Mouse (Mus musculus): ENCODE measurements at regions not wholly inside any gene's neighbourhood (a gene's known extent, or its start where the extent isn't known, plus 50 kb on each side); places are given as distances from the start of the nearest gene placed in this dataset.

- in situ Hi-C loops (cut with MboI, MseI), result no loop called here
Measured at GRCm38 (mm10) chr1:92731353-92732282, 83.0 kb upstream of the Otos start.

GRCm38 (mm10) chr1:92730576-92730975 lies 81.9 kb upstream of the Otos start:
- in situ Hi-C loops (cut with MboI, MseI), result no loop called here

GRCm38 (mm10) chr1:92727961-92728360 lies 79.3 kb upstream of the Otos start:
- in situ Hi-C loops (cut with MboI, MseI), result no loop called here

GRCm38 (mm10) chr1:92727371-92727770 lies 78.7 kb upstream of the Otos start:
- in situ Hi-C loops (cut with MboI, MseI), result no loop called here

GRCm38 (mm10) chr1:92726341-92726740 lies 77.7 kb upstream of the Otos start:
- in situ Hi-C loops (cut with MboI, MseI), result no loop called here

- in situ Hi-C loops (cut with MboI, MseI), result no loop called here
Measured at GRCm38 (mm10) chr1:92724135-92724534, 75.5 kb upstream of the Otos start.

GRCm38 (mm10) chr1:92720567-92720966 lies 71.9 kb upstream of the Otos start:
- in situ Hi-C loops (cut with MboI, MseI), result no loop called here

GRCm38 (mm10) chr1:92719864-92720263 lies 71.2 kb upstream of the Otos start:
- in situ Hi-C loops (cut with MboI, MseI), result no loop called here

- in situ Hi-C loops (cut with MboI, MseI), result no loop called here
Measured at GRCm38 (mm10) chr1:92718108-92718507, 69.5 kb upstream of the Otos start.

- in situ Hi-C loops (cut with MboI, MseI), result no loop called here
Measured at GRCm38 (mm10) chr1:92714725-92715324, 66.2 kb upstream of the Otos start.

- in situ Hi-C loops (cut with MboI, MseI), result no loop called here
Measured at GRCm38 (mm10) chr1:92712366-92712765, 63.7 kb upstream of the Otos start.

GRCm38 (mm10) chr1:92710321-92710839 lies 61.7 kb upstream of the Otos start:
- in situ Hi-C loops (cut with MboI, MseI), result no loop called here

- in situ Hi-C loops (cut with MboI, MseI), result loop anchor here (5.0 kb wide), 1 partner anchor 118 kb away; no protein-coding TSS in a partner anchor
Measured at GRCm38 (mm10) chr1:92709190-92709850, 60.7 kb upstream of the Otos start.

- in situ Hi-C loops (cut with MboI, MseI), result loop anchor here (5.0 kb wide), 1 partner anchor 119 kb away; no protein-coding TSS in a partner anchor
Measured at GRCm38 (mm10) chr1:92707917-92708897, 59.6 kb upstream of the Otos start.

GRCm38 (mm10) chr1:92707441-92707840 lies 58.8 kb upstream of the Otos start:
- in situ Hi-C loops (cut with MboI, MseI), result loop anchor here (5.0 kb wide), 1 partner anchor 120 kb away; no protein-coding TSS in a partner anchor

GRCm38 (mm10) chr1:92703903-92704302 lies 55.3 kb upstream of the Otos start:
- in situ Hi-C loops (cut with MboI, MseI), result no loop called here

GRCm38 (mm10) chr1:92703270-92703669 lies 54.6 kb upstream of the Otos start:
- in situ Hi-C loops (cut with MboI, MseI), result no loop called here

- in situ Hi-C loops (cut with MboI, MseI), result no loop called here
Measured at GRCm38 (mm10) chr1:92700107-92700506, 51.5 kb upstream of the Otos start.

GRCm38 (mm10) chr1:92699697-92700096 lies 51.1 kb upstream of the Otos start:
- in situ Hi-C loops (cut with MboI, MseI), result no loop called here

GRCm38 (mm10) chr1:92699048-92699447 lies 50.4 kb upstream of the Otos start:
- in situ Hi-C loops (cut with MboI, MseI), result no loop called here

GRCm38 (mm10) chr1:92698541-92698940 lies 49.9 kb upstream of the Otos start:
- in situ Hi-C loops (cut with MboI, MseI), result no loop called here

Measured in T-helper 1 cell (primary cell).